Mouse (Mus musculus): ENCODE measurements around the gene Igf1r. TPM values are rescaled to one million over a fixed set of nuclear protein-coding genes. Genes with fewer than 3 reads are reported as not detected.

Gene Igf1r
- total and polyA plus RNA-seq, 3 experiments: 5.6 to 14.4 (median 12.3) TPM

- Histone ChIP-seq H3K79me2 (replicated peaks; ENCODE audit: control insufficient read depth, insufficient read depth, low read length) (no peaks in the 10 kb centered on the region; the same call in 1 of the 2 replicates), H3K4me1 (ENCODE audit: control insufficient read depth, insufficient read depth, low read length) (peaks cover 2% of the 10 kb centered on the region; the same call in 1 of the 2 replicates), H3K9ac (ENCODE audit: low read depth, low read length) (no peak overlapping the region), H3K36me3 (ENCODE audit: control insufficient read depth, insufficient read depth, low read length) (no peaks in the 10 kb centered on the region), H3K4me3 (no peak overlapping the region), H3K27me3 (ENCODE audit: control insufficient read depth, insufficient read depth, low read length) (no peaks in the 10 kb centered on the region), H3K27ac (no peak overlapping the region)
- WGBS: 58% methylated on average over 6 of the region's 6 CpGs
- intact Hi-C loops (cut with DNase I): no loop called here
- peak; percentile 41 for TF ChIP-seq CTCF (IDR thresholded peaks at IDR 0.05)
- no peak for TF ChIP-seq POLR2A (IDR thresholded peaks at IDR 0.05; ENCODE audit: insufficient read depth, low read depth, low read length)
- peak in 1 of 2 experiments; percentile 23 for DNase-seq
These were observed 102.3 kb downstream of the Igf1r start for GRCm38 (mm10) chr7:68054956-68055355.

GRCm38 (mm10) chr7:68057010-68057409 lies 104.4 kb downstream of the Igf1r start:
- TF ChIP-seq CTCF (IDR thresholded peaks at IDR 0.05) (no peak), POLR2A (IDR thresholded peaks at IDR 0.05; ENCODE audit: insufficient read depth, low read depth, low read length) (no peak), EP300 (IDR thresholded peaks at IDR 0.05; ENCODE audit: insufficient read depth, low read depth, low read length) (no peak)
- intact Hi-C loops (cut with DNase I): no loop called here
- Histone ChIP-seq H3K79me2 (replicated peaks; ENCODE audit: control insufficient read depth, insufficient read depth, low read length) (no peaks in the 10 kb centered on the region), H3K4me1 (ENCODE audit: control insufficient read depth, insufficient read depth, low read length) (peaks cover 4% of the 10 kb centered on the region; the same call in 1 of the 2 replicates), H3K9ac (ENCODE audit: low read depth, low read length) (no peak overlapping the region), H3K27me3 (ENCODE audit: control insufficient read depth, insufficient read depth, low read length) (no peaks in the 10 kb centered on the region), H3K36me3 (ENCODE audit: control insufficient read depth, insufficient read depth, low read length) (no peaks in the 10 kb centered on the region), H3K27ac (no peak overlapping the region), H3K4me3 (no peak overlapping the region)
- no peak for DNase-seq
- 83% methylated on average over 3 of the region's 3 CpGs for WGBS

DNA sequence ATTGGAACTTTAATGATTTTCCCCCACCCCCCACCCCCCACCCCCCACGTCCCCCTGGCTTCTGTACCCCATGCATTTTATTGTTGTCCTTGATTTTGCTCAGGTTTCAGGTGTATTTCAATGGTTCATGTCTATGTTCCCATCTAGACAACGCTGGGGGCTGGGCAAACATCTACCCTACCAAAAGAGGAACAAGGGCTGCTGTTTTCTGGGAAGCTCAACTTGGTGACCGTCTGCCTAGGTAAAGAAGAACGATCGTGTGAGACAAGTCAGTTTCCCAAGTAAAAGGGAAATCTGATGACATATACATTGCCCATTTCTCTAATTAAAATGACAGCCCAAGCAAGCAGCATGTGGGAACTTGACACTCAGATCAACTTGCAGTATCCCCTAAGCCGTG lies 107.1 kb downstream of the Igf1r start:
- Histone ChIP-seq H3K9ac (ENCODE audit: low read depth, low read length) (no peak overlapping the region), H3K79me2 (replicated peaks; ENCODE audit: control insufficient read depth, insufficient read depth, low read length) (no peaks in the 10 kb centered on the region), H3K36me3 (ENCODE audit: control insufficient read depth, insufficient read depth, low read length) (no peaks in the 10 kb centered on the region), H3K4me1 (ENCODE audit: control insufficient read depth, insufficient read depth, low read length) (peaks cover 12% of the 10 kb centered on the region), H3K27me3 (ENCODE audit: control insufficient read depth, insufficient read depth, low read length) (no peaks in the 10 kb centered on the region), H3K27ac (no peak overlapping the region), H3K4me3 (no peak overlapping the region)
- no peak for DNase-seq
- intact Hi-C loops (cut with DNase I): no loop called here
- TF ChIP-seq POLR2A (IDR thresholded peaks at IDR 0.05; ENCODE audit: insufficient read depth, low read depth, low read length) (no peak), CTCF (IDR thresholded peaks at IDR 0.05) (no peak), EP300 (IDR thresholded peaks at IDR 0.05; ENCODE audit: insufficient read depth, low read depth, low read length) (no peak)
- WGBS: 88% methylated on average over 6 of the region's 6 CpGs

DNA sequence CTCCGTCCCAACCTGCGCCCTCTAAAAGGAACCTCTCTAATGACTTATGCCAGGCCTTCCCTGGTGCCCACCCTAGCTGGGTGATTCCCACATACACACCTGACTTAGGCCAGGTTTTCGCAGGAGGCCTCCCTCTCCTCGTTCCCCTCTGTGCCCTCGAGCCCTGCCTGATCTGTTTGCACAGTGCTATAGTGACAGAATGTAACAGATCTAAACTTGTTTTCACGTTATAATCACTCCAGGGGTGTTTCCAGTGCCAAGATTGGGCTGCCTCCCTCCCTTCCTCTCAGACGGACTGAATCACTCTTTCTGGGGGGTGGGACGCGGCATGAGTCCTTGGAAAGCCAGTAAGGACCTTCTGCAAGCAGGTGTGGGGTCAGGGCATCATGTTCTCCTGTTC lies 108.8 kb downstream of the Igf1r start:
- Histone ChIP-seq H3K27me3 (ENCODE audit: control insufficient read depth, insufficient read depth, low read length) (no peaks in the 10 kb centered on the region), H3K4me3 (no peak overlapping the region), H3K4me1 (ENCODE audit: control insufficient read depth, insufficient read depth, low read length) (peaks cover 16% of the 10 kb centered on the region), H3K27ac (no peak overlapping the region), H3K79me2 (replicated peaks; ENCODE audit: control insufficient read depth, insufficient read depth, low read length) (no peaks in the 10 kb centered on the region), H3K36me3 (ENCODE audit: control insufficient read depth, insufficient read depth, low read length) (no peaks in the 10 kb centered on the region; the same call in 1 of the 2 replicates), H3K9ac (ENCODE audit: low read depth, low read length) (no peak overlapping the region)
- no peak for TF ChIP-seq POLR2A (IDR thresholded peaks at IDR 0.05; ENCODE audit: insufficient read depth, low read depth, low read length)
- TF ChIP-seq EP300 (IDR thresholded peaks at IDR 0.05; ENCODE audit: insufficient read depth, low read depth, low read length): no peak
- no peak for TF ChIP-seq CTCF (IDR thresholded peaks at IDR 0.05)
- DNase-seq: no peak
- intact Hi-C loops (cut with DNase I): no loop called here
- WGBS: 75% methylated on average over 9 of the region's 9 CpGs

GRCm38 (mm10) chr7:68062170-68062848 lies 109.7 kb downstream of the Igf1r start:
- 86% methylated on average over 13 of the region's 13 CpGs for WGBS
- no peak overlapping the region for H3K4me3 ChIP-seq
- DNase-seq: no peak
- no peak overlapping the region for H3K9ac ChIP-seq (ENCODE audit: low read depth, low read length)
- no peak overlapping the region for H3K27ac ChIP-seq
- TF ChIP-seq EP300 (IDR thresholded peaks at IDR 0.05; ENCODE audit: insufficient read depth, low read depth, low read length): no peak
- TF ChIP-seq CTCF (IDR thresholded peaks at IDR 0.05): no peak
- no peak for TF ChIP-seq POLR2A (IDR thresholded peaks at IDR 0.05; ENCODE audit: insufficient read depth, low read depth, low read length)
- peaks cover 16% of the 10 kb centered on the region for H3K4me1 ChIP-seq (ENCODE audit: control insufficient read depth, insufficient read depth, low read length)
- no peaks in the 10 kb centered on the region; the same call in 1 of the 2 replicates for H3K36me3 ChIP-seq (ENCODE audit: control insufficient read depth, insufficient read depth, low read length)
- no peaks in the 10 kb centered on the region for H3K27me3 ChIP-seq (ENCODE audit: control insufficient read depth, insufficient read depth, low read length)
- H3K79me2 ChIP-seq (replicated peaks; ENCODE audit: control insufficient read depth, insufficient read depth, low read length): no peaks in the 10 kb centered on the region
- intact Hi-C loops (cut with DNase I): no loop called here

DNA sequence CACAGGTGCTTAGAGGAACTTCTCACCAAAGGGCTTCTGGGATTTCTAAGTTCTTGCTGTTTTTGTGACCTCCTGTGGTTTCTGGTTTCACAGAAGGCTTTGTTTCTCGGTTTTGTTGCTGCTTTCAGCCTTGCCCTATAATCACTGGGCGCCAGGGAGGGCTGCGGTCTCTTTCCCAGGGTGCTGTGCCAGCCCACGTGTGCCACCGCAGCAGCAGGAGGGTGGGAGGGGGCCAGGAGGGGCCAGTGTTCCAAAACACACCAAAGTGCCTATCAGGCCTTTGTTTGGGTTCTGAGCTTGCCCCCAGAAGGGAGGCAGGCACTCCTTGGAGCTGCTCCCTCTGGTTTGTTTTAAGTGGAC lies 110.2 kb downstream of the Igf1r start:
- Histone ChIP-seq H3K36me3 (ENCODE audit: control insufficient read depth, insufficient read depth, low read length) (no peaks in the 10 kb centered on the region; the same call in 1 of the 2 replicates), H3K9ac (ENCODE audit: low read depth, low read length) (no peak overlapping the region), H3K27me3 (ENCODE audit: control insufficient read depth, insufficient read depth, low read length) (no peaks in the 10 kb centered on the region), H3K79me2 (replicated peaks; ENCODE audit: control insufficient read depth, insufficient read depth, low read length) (0 out of 2 replicates have a peak, but pooled peaks cover 2% of the 10 kb centered on the region), H3K27ac (no peak overlapping the region), H3K4me1 (ENCODE audit: control insufficient read depth, insufficient read depth, low read length) (peaks cover 16% of the 10 kb centered on the region), H3K4me3 (no peak overlapping the region)
- 74% methylated on average over 5 of the region's 5 CpGs for WGBS
- intact Hi-C loops (cut with DNase I): no loop called here
- TF ChIP-seq CTCF (IDR thresholded peaks at IDR 0.05) (no peak), EP300 (IDR thresholded peaks at IDR 0.05; ENCODE audit: insufficient read depth, low read depth, low read length) (no peak), POLR2A (IDR thresholded peaks at IDR 0.05; ENCODE audit: insufficient read depth, low read depth, low read length) (no peak)
- DNase-seq: no peak
